Mouse (Mus musculus) heart, postnatal 0 days (tissue): ENCODE measurements around the gene Tub. TPM values are rescaled to one million over a fixed set of nuclear protein-coding genes. Genes with fewer than 3 reads are reported as not detected.
A peak's percentile ranks its signal among the peaks of the same experiment; 100 is the strongest.

Experiments used
- ATAC-seq: fragments of 200-750 bp; cut with Nextera tagmentation; 2 replicates; pipeline ENCODE4 v1.8.0; 2017; ENCODE audit warnings: low read depth, moderate number of reproducible peaks, moderate library complexity; ENCODE audit not compliant: insufficient read depth
- DNase-seq: peaks from one replicate; pipeline ENCODE4 v3.0.0-alpha.2; 2016; ENCODE audit warnings: low spot score
- H3K27ac ChIP-seq: fragments of 300-500 bp; sonication (generic); 2 replicates; pipeline ENCODE4 v1.5.1; 2014; ENCODE audit warnings: low read depth, mild to moderate bottlenecking
- H3K27me3 ChIP-seq: fragments of 300-500 bp; sonication (generic); 2 replicates; pipeline ENCODE4 v1.6.1; 2014; ENCODE audit warnings: low read length, mixed read lengths; ENCODE audit not compliant: control insufficient read depth, insufficient read depth
- H3K36me3 ChIP-seq: fragments of 300-500 bp; sonication (generic); replicated peaks from 2 replicates; pipeline ENCODE4 v1.6.1; 2014; ENCODE audit warnings: low read length, mixed read lengths; ENCODE audit not compliant: control insufficient read depth, insufficient read depth
- H3K4me1 ChIP-seq: fragments of 300-500 bp; sonication (generic); 2 replicates; pipeline ENCODE4 v1.6.1; 2014; ENCODE audit warnings: antibody characterized with exemption; ENCODE audit not compliant: control insufficient read depth, insufficient read depth
- H3K4me2 ChIP-seq: fragments of 300-500 bp; sonication (generic); 2 replicates; pipeline ENCODE4 v1.6.1; 2014; ENCODE audit warnings: low read depth, mild to moderate bottlenecking, low read length, moderate library complexity
- H3K4me3 ChIP-seq: fragments of 300-500 bp; sonication (generic); 2 replicates; pipeline ENCODE4 v1.5.1; 2014; ENCODE audit warnings: low read depth, low read length
- H3K9ac ChIP-seq: fragments of 300-500 bp; sonication (generic); replicated peaks from 2 replicates; pipeline ENCODE4 v1.6.1; 2014; ENCODE audit warnings: low read depth, low read length, mixed read lengths
- H3K9me3 ChIP-seq: fragments of 300-500 bp; sonication (generic); replicated peaks from 2 replicates; pipeline ENCODE4 v1.6.1; 2016; ENCODE audit warnings: low read length; ENCODE audit not compliant: control insufficient read depth
- CTCF ChIP-seq: IDR thresholded peaks from 2 replicates; pipeline ENCODE4 v1.5.1; 2016; ENCODE audit warnings: antibody characterized with exemption, control low read depth, low read depth
- EP300 ChIP-seq: IDR thresholded peaks from 2 replicates; pipeline ENCODE4 v1.6.1; 2016; ENCODE audit warnings: antibody characterized with exemption, low read depth
- WGBS: fragments of 180-500 bp; shearing (Covaris S2); extraction: QIAGEN DNeasy Blood & Tissue Kit; methylation state at CpG from one replicate; pipeline ENCODE4 v1.1.7; 2014; 5-methylcytosine and 5-hydroxymethylcytosine counted together
- polyA plus RNA-seq: library from polyadenylated mRNA; unstranded; fragments of >200 nt; fragmentation: Nextera tagmentation; extraction: Ambion mirVana; gene quantifications from 2 replicates; pipeline ENCODE4 v1.2.1, GENCODE M21; 2015
- total RNA-seq: library from RNA; depleted of rRNA; stranded (reverse); fragments of >200 nt; gene quantifications from 2 replicates; pipeline ENCODE4 v1.2.3, GENCODE M21; 2014; ENCODE audit warnings: low replicate concordance

Gene Tub
- total and polyA plus RNA-seq, 2 experiments from 2014 or later, result 0.30 to 0.88 TPM

GRCm38 (mm10) chr7:108957734-108958133 lies 7.6 kb downstream of the Tub start:
- no peak overlapping the region for H3K4me3 ChIP-seq
- no peaks in the 10 kb centered on the region for H3K4me1 ChIP-seq
- no peaks in the 10 kb centered on the region for H3K9me3 ChIP-seq
- no peak for TF ChIP-seq CTCF
- TF ChIP-seq EP300, result no peak
- WGBS, result 63% methylated on average over 2 of the region's 2 CpGs
- no peak overlapping the region for H3K27ac ChIP-seq
- no peak for ATAC-seq
- H3K9ac ChIP-seq, result no peak overlapping the region
- DNase-seq, result no peak
- no peak overlapping the region for H3K4me2 ChIP-seq
- no peaks in the 10 kb centered on the region for H3K36me3 ChIP-seq
- no peaks in the 10 kb centered on the region for H3K27me3 ChIP-seq

- no peak for ATAC-seq
- H3K4me1 ChIP-seq, result no peaks in the 10 kb centered on the region
- no peak overlapping the region for H3K27ac ChIP-seq
- no peaks in the 10 kb centered on the region for H3K36me3 ChIP-seq
- H3K4me2 ChIP-seq, result no peak overlapping the region
- TF ChIP-seq EP300 (no peak), CTCF (0 out of 2 replicates have a peak, but pooled peaks have one; percentile 18)
- DNase-seq, result no peak
- H3K9ac ChIP-seq, result no peak overlapping the region
- H3K4me3 ChIP-seq, result no peak overlapping the region
- H3K27me3 ChIP-seq, result no peaks in the 10 kb centered on the region
- no peaks in the 10 kb centered on the region for H3K9me3 ChIP-seq
- WGBS, result 28% methylated on average over 2 of the region's 2 CpGs
Measured at GRCm38 (mm10) chr7:108965968-108966367, 15.8 kb downstream of the Tub start.

- TF ChIP-seq EP300, result no peak
- peak; percentile 80 for TF ChIP-seq CTCF
- Histone ChIP-seq H3K4me1 (no peaks in the 10 kb centered on the region), H3K9ac (no peak overlapping the region), H3K27me3 (no peaks in the 10 kb centered on the region), H3K9me3 (no peaks in the 10 kb centered on the region), H3K4me3 (no peak overlapping the region), H3K27ac (no peak overlapping the region), H3K4me2 (no peak overlapping the region), H3K36me3 (no peaks in the 10 kb centered on the region)
- DNase-seq (peak; percentile 25), ATAC-seq (peak; percentile 27; the same call in 1 of the 2 replicates)
- WGBS, result 30% methylated on average over 7 of the region's 7 CpGs
Measured at GRCm38 (mm10) chr7:108966742-108967362, 16.7 kb downstream of the Tub start.

- ATAC-seq, result no peak
- TF ChIP-seq CTCF, result no peak
- no peak for TF ChIP-seq EP300
- H3K4me3 ChIP-seq, result no peak overlapping the region
- no peaks in the 10 kb centered on the region for H3K9me3 ChIP-seq
- 29% methylated on average over 6 of the region's 6 CpGs for WGBS
- DNase-seq, result no peak
- no peak overlapping the region for H3K4me2 ChIP-seq
- no peaks in the 10 kb centered on the region for H3K36me3 ChIP-seq
- H3K4me1 ChIP-seq, result no peaks in the 10 kb centered on the region
- H3K27me3 ChIP-seq, result no peaks in the 10 kb centered on the region
- no peak overlapping the region for H3K9ac ChIP-seq
- H3K27ac ChIP-seq, result no peak overlapping the region
Measured at GRCm38 (mm10) chr7:108968201-108968600, 18.1 kb downstream of the Tub start.

GRCm38 (mm10) chr7:108972273-108972672 lies 22.1 kb downstream of the Tub start:
- no peaks in the 10 kb centered on the region for H3K4me1 ChIP-seq
- H3K36me3 ChIP-seq, result no peaks in the 10 kb centered on the region
- TF ChIP-seq EP300 (no peak), CTCF (no peak)
- H3K4me2 ChIP-seq, result no peak overlapping the region
- DNase-seq (no peak), ATAC-seq (0 out of 2 replicates have a peak, but pooled peaks have one; percentile 11)
- no peaks in the 10 kb centered on the region for H3K27me3 ChIP-seq
- H3K9me3 ChIP-seq, result no peaks in the 10 kb centered on the region
- no peak overlapping the region for H3K4me3 ChIP-seq
- no peak overlapping the region for H3K27ac ChIP-seq
- 65% methylated on average over 6 of the region's 6 CpGs for WGBS
- H3K9ac ChIP-seq, result no peak overlapping the region

GRCm38 (mm10) chr7:108985934-108986708 lies 36.0 kb downstream of the Tub start:
- Histone ChIP-seq H3K27ac (no peak overlapping the region), H3K4me1 (no peaks in the 10 kb centered on the region), H3K27me3 (0 out of 2 replicates have a peak, but pooled peaks cover 3% of the 10 kb centered on the region), H3K36me3 (no peaks in the 10 kb centered on the region), H3K9ac (no peak overlapping the region), H3K4me3 (no peak overlapping the region), H3K9me3 (no peaks in the 10 kb centered on the region), H3K4me2 (no peak overlapping the region)
- DNase-seq (no peak), ATAC-seq (no peak)
- TF ChIP-seq CTCF, result no peak
- TF ChIP-seq EP300, result no peak
- 67% methylated on average over 2 of the region's 3 CpGs for WGBS
